Mouse (Mus musculus): ENCODE measurements at regions not wholly inside any gene's neighbourhood (a gene's known extent, or its start where the extent isn't known, plus 50 kb on each side); places are given as distances from the start of the nearest gene placed in this dataset.
A peak's percentile ranks its signal among the peaks of the same experiment; 100 is the strongest.

GRCm38 (mm10) chr14:75396511-75397026 is 59.2 kb upstream of the Siah3 start:
- Histone ChIP-seq H3K4me1 (replicated peaks) (peaks cover 23% of the 10 kb centered on the region), H3K9ac (no peak overlapping the region), H3K36me3 (no peaks in the 10 kb centered on the region), H3K27me3 (no peaks in the 10 kb centered on the region), H3K4me2 (no peak overlapping the region), H3K9me3 (no peaks in the 10 kb centered on the region), H3K27ac (replicated peaks) (no peak overlapping the region), H3K4me3 (no peak overlapping the region)
- WGBS = 89% methylated on average over 10 of the region's 10 CpGs
- ATAC-seq (ENCODE audit: low read depth) = no peak

GRCm38 (mm10) chr14:75399678-75400077 is 56.1 kb upstream of the Siah3 start:
- Histone ChIP-seq H3K4me2 (no peak overlapping the region), H3K4me1 (replicated peaks) (peaks cover 13% of the 10 kb centered on the region), H3K9me3 (no peaks in the 10 kb centered on the region), H3K27ac (replicated peaks) (no peak overlapping the region), H3K36me3 (no peaks in the 10 kb centered on the region), H3K27me3 (no peaks in the 10 kb centered on the region), H3K9ac (no peak overlapping the region), H3K4me3 (no peak overlapping the region)
- 88% methylated on average over 2 of the region's 2 CpGs for WGBS
- ATAC-seq (ENCODE audit: low read depth) = no peak

- H3K4me1 ChIP-seq (replicated peaks) = peaks cover 8% of the 10 kb centered on the region
- no peaks in the 10 kb centered on the region for H3K36me3 ChIP-seq
- 53% methylated on average over 12 of the region's 12 CpGs for WGBS
- no peaks in the 10 kb centered on the region for H3K9me3 ChIP-seq
- H3K27ac ChIP-seq (replicated peaks) = peak overlapping the region; percentile 42; the same call in 1 of the 2 replicates
- H3K27me3 ChIP-seq = no peaks in the 10 kb centered on the region
- no peak overlapping the region for H3K4me3 ChIP-seq
- peak; percentile 87 for ATAC-seq (ENCODE audit: low read depth)
- H3K4me2 ChIP-seq = no peak overlapping the region
- no peak overlapping the region for H3K9ac ChIP-seq
Measured at GRCm38 (mm10) chr14:75402483-75403103, 53.2 kb upstream of the Siah3 start.

Data from neural tube, embryonic 13.5 days (tissue).